Mouse (Mus musculus) urinary bladder, postnatal 10 days (tissue): Measurements from ENCODE around the gene Pcnx2.

Experiments
- DNase-seq: peaks from one replicate; pipeline ENCODE4 v3.0.0; 2022; ENCODE audit warnings: low spot score

Gene Pcnx2

GRCm38 (mm10) chr8:125897868-125898788, at the start of gene Pcnx2:
Pcnx2 (minus strand) TSS chr8:125898317.
- DNase-seq = no peak

- no peak for DNase-seq
Observed at GRCm38 (mm10) chr8:125944511-125944910, 46.4 kb upstream of the Pcnx2 start.

GRCm38 (mm10) chr8:125935649-125936048, 37.5 kb upstream of the Pcnx2 start:
- no peak for DNase-seq

GRCm38 (mm10) chr8:125931822-125932221, 33.7 kb upstream of the Pcnx2 start:
- no peak for DNase-seq

GRCm38 (mm10) chr8:125930276-125931046, 32.3 kb upstream of the Pcnx2 start:
- no peak for DNase-seq

GRCm38 (mm10) chr8:125926636-125927035, 28.5 kb upstream of the Pcnx2 start:
- DNase-seq = no peak

GRCm38 (mm10) chr8:125922333-125922732, 24.2 kb upstream of the Pcnx2 start:
- DNase-seq = no peak

GRCm38 (mm10) chr8:125920761-125921160, 22.6 kb upstream of the Pcnx2 start:
- DNase-seq = no peak

GRCm38 (mm10) chr8:125920281-125920680, 22.2 kb upstream of the Pcnx2 start:
- no peak for DNase-seq

GRCm38 (mm10) chr8:125919560-125919959, 21.4 kb upstream of the Pcnx2 start:
- DNase-seq = no peak

GRCm38 (mm10) chr8:125918719-125919118, 20.6 kb upstream of the Pcnx2 start:
- DNase-seq = no peak

- no peak for DNase-seq
Observed at GRCm38 (mm10) chr8:125917013-125917412, 18.9 kb upstream of the Pcnx2 start.

GRCm38 (mm10) chr8:125914386-125914785, 16.3 kb upstream of the Pcnx2 start:
- no peak for DNase-seq

GRCm38 (mm10) chr8:125913206-125913605, 15.1 kb upstream of the Pcnx2 start:
- DNase-seq = no peak

- DNase-seq = no peak
Observed at GRCm38 (mm10) chr8:125911229-125911580, 13.1 kb upstream of the Pcnx2 start.

- no peak for DNase-seq
Observed at GRCm38 (mm10) chr8:125910365-125911228, 12.5 kb upstream of the Pcnx2 start, which contains the start of gene Map3k21. Map3k21 (plus strand) TSS chr8:125910450.

- no peak for DNase-seq
Observed at GRCm38 (mm10) chr8:125909661-125910364, 11.7 kb upstream of the Pcnx2 start.

- no peak for DNase-seq
Observed at GRCm38 (mm10) chr8:125907311-125907710, 9.2 kb upstream of the Pcnx2 start.

- DNase-seq = no peak
Observed at GRCm38 (mm10) chr8:125905341-125905740, 7.2 kb upstream of the Pcnx2 start.

GRCm38 (mm10) chr8:125902521-125902920, 4.4 kb upstream of the Pcnx2 start:
- no peak for DNase-seq

GRCm38 (mm10) chr8:125901167-125901566, 3.0 kb upstream of the Pcnx2 start:
- no peak for DNase-seq
